Mouse (Mus musculus) neural tube, embryonic 13.5 days (tissue): ENCODE results near the gene Wbp1l. TPM values are rescaled to one million over a fixed set of nuclear protein-coding genes. Genes with fewer than 3 reads are reported as not detected.

Experiments used
- ATAC-seq: fragments of 200-750 bp; cut with Nextera tagmentation; 2 replicates; pipeline ENCODE4 v1.8.0; 2017; ENCODE audit warnings: low read depth, mild to moderate bottlenecking, moderate TSS enrichment, moderate library complexity
- H3K27ac ChIP-seq: fragments of 300-500 bp; sonication (generic); replicated peaks from 2 replicates; pipeline ENCODE4 v1.5.1; 2015; ENCODE audit warnings: moderate library complexity, mild to moderate bottlenecking, inconsistent platforms
- H3K27me3 ChIP-seq: fragments of 300-500 bp; sonication (generic); 2 replicates; pipeline ENCODE4 v1.6.1; 2015; ENCODE audit warnings: mild to moderate bottlenecking, inconsistent platforms
- H3K36me3 ChIP-seq: fragments of 300-500 bp; sonication (generic); 2 replicates; pipeline ENCODE4 v1.6.1; 2015; ENCODE audit warnings: mild to moderate bottlenecking, inconsistent platforms
- H3K4me1 ChIP-seq: fragments of 300-500 bp; sonication (generic); replicated peaks from 2 replicates; pipeline ENCODE4 v1.6.1; 2015; ENCODE audit warnings: inconsistent platforms
- H3K4me2 ChIP-seq: fragments of 300-500 bp; sonication (generic); 2 replicates; pipeline ENCODE4 v1.6.1; 2015; ENCODE audit warnings: inconsistent platforms, mild to moderate bottlenecking, moderate library complexity
- H3K4me3 ChIP-seq: fragments of 300-500 bp; sonication (generic); 2 replicates; pipeline ENCODE4 v1.5.1; 2015; ENCODE audit warnings: mild to moderate bottlenecking, inconsistent platforms
- H3K9ac ChIP-seq: fragments of 300-500 bp; sonication (generic); 2 replicates; pipeline ENCODE4 v1.6.1; 2015; ENCODE audit warnings: moderate library complexity, mild to moderate bottlenecking, inconsistent platforms
- H3K9me3 ChIP-seq: fragments of 300-500 bp; sonication (generic); 2 replicates; pipeline ENCODE4 v1.6.1; 2016; ENCODE audit warnings: inconsistent platforms
- WGBS: fragments of 180-500 bp; shearing (Covaris S2); methylation state at CpG from one replicate; pipeline ENCODE4 v1.1.7; 2015; 5-methylcytosine and 5-hydroxymethylcytosine counted together
- polyA plus RNA-seq: library from polyadenylated mRNA; unstranded; fragments of >200 nt; fragmentation: Nextera tagmentation; extraction: Ambion mirVana; gene quantifications from 2 replicates; pipeline ENCODE4 v1.2.1, GENCODE M21; 2015

Wbp1l gene
- polyA plus RNA-seq, 1 experiment from 2014 or later = 38.0 TPM

GRCm38 (mm10) chr19:46623194-46623667 is 24.3 kb downstream of the Wbp1l start:
- no peaks in the 10 kb centered on the region for H3K9me3 ChIP-seq
- H3K4me3 ChIP-seq = peak overlapping the region; percentile 22
- peaks cover 73% of the 10 kb centered on the region for H3K4me1 ChIP-seq
- H3K27me3 ChIP-seq = no peaks in the 10 kb centered on the region
- H3K9ac ChIP-seq = peak overlapping the region; percentile 60
- H3K27ac ChIP-seq = peak overlapping the region; percentile 69
- WGBS = 6% methylated on average over 16 of the region's 16 CpGs
- peak; percentile 51 for ATAC-seq
- peak overlapping the region; percentile 52 for H3K4me2 ChIP-seq
- H3K36me3 ChIP-seq = peaks cover 17% of the 10 kb centered on the region

- WGBS = 20% methylated on average over 19 of the region's 19 CpGs
- no peaks in the 10 kb centered on the region for H3K27me3 ChIP-seq
- peak overlapping the region; percentile 60 for H3K9ac ChIP-seq
- no peaks in the 10 kb centered on the region for H3K9me3 ChIP-seq
- peak; percentile 51; the same call in 1 of the 2 replicates for ATAC-seq
- peak overlapping the region; percentile 69 for H3K27ac ChIP-seq
- peak overlapping the region; percentile 22 for H3K4me3 ChIP-seq
- H3K36me3 ChIP-seq = peaks cover 13% of the 10 kb centered on the region
- peak overlapping the region; percentile 52 for H3K4me2 ChIP-seq
- peaks cover 65% of the 10 kb centered on the region for H3K4me1 ChIP-seq
Measured at GRCm38 (mm10) chr19:46623790-46624772, 25.2 kb downstream of the Wbp1l start.

GRCm38 (mm10) chr19:46625015-46625414 is 26.1 kb downstream of the Wbp1l start:
- no peak overlapping the region for H3K4me3 ChIP-seq
- no peak for ATAC-seq
- peaks cover 61% of the 10 kb centered on the region for H3K4me1 ChIP-seq
- H3K36me3 ChIP-seq = peaks cover 13% of the 10 kb centered on the region
- WGBS = 93% methylated on average over 12 of the region's 12 CpGs
- no peak overlapping the region for H3K27ac ChIP-seq
- H3K9me3 ChIP-seq = no peaks in the 10 kb centered on the region
- H3K4me2 ChIP-seq = no peak overlapping the region
- H3K9ac ChIP-seq = no peak overlapping the region
- H3K27me3 ChIP-seq = no peaks in the 10 kb centered on the region

GRCm38 (mm10) chr19:46625519-46625918 is 26.6 kb downstream of the Wbp1l start:
- Histone ChIP-seq H3K36me3 (peaks cover 13% of the 10 kb centered on the region), H3K27ac (no peak overlapping the region), H3K27me3 (no peaks in the 10 kb centered on the region), H3K4me3 (no peak overlapping the region), H3K4me2 (no peak overlapping the region), H3K9ac (no peak overlapping the region), H3K9me3 (no peaks in the 10 kb centered on the region), H3K4me1 (peaks cover 61% of the 10 kb centered on the region)
- ATAC-seq = no peak
- whole genome bisulfite sequencing = 70% methylated on average over 10 of the region's 10 CpGs

- ATAC-seq = no peak
- 93% methylated on average over 10 of the region's 10 CpGs for WGBS
Measured at GRCm38 (mm10) chr19:46628403-46628802, 29.5 kb downstream of the Wbp1l start.

GRCm38 (mm10) chr19:46629807-46630206 is 30.9 kb downstream of the Wbp1l start:
- H3K27ac ChIP-seq = no peak overlapping the region
- no peak overlapping the region for H3K4me3 ChIP-seq
- no peak overlapping the region for H3K4me2 ChIP-seq
- 87% methylated on average over 9 of the region's 9 CpGs for WGBS
- H3K4me1 ChIP-seq = peaks cover 23% of the 10 kb centered on the region
- no peaks in the 10 kb centered on the region for H3K9me3 ChIP-seq
- H3K27me3 ChIP-seq = no peaks in the 10 kb centered on the region
- ATAC-seq = no peak
- H3K9ac ChIP-seq = no peak overlapping the region
- H3K36me3 ChIP-seq = peaks cover 10% of the 10 kb centered on the region

More at GRCm38 (mm10) chr19:46628403-46628802, 29.5 kb downstream of the Wbp1l start:
- H3K4me2 ChIP-seq = no peak overlapping the region
- H3K27me3 ChIP-seq = no peaks in the 10 kb centered on the region
- no peak overlapping the region for H3K27ac ChIP-seq
- peaks cover 13% of the 10 kb centered on the region for H3K36me3 ChIP-seq
- H3K9me3 ChIP-seq = no peaks in the 10 kb centered on the region
- H3K9ac ChIP-seq = no peak overlapping the region
- peaks cover 34% of the 10 kb centered on the region for H3K4me1 ChIP-seq
- no peak overlapping the region for H3K4me3 ChIP-seq

- H3K36me3 ChIP-seq = no peaks in the 10 kb centered on the region
- no peak overlapping the region for H3K27ac ChIP-seq
- H3K9me3 ChIP-seq = no peaks in the 10 kb centered on the region
- peaks cover 31% of the 10 kb centered on the region for H3K4me1 ChIP-seq
- no peak overlapping the region for H3K4me2 ChIP-seq
- no peak overlapping the region for H3K4me3 ChIP-seq
- H3K9ac ChIP-seq = no peak overlapping the region
- H3K27me3 ChIP-seq = no peaks in the 10 kb centered on the region
- ATAC-seq = no peak
- WGBS = 91% methylated on average over 9 of the region's 9 CpGs
Measured at GRCm38 (mm10) chr19:46631637-46632036, 32.8 kb downstream of the Wbp1l start.

GRCm38 (mm10) chr19:46635766-46636165 is 36.9 kb downstream of the Wbp1l start:
- H3K27ac ChIP-seq = no peak overlapping the region
- no peak for ATAC-seq
- no peak overlapping the region for H3K9ac ChIP-seq
- H3K4me3 ChIP-seq = no peak overlapping the region
- H3K27me3 ChIP-seq = no peaks in the 10 kb centered on the region
- peaks cover 8% of the 10 kb centered on the region for H3K36me3 ChIP-seq
- no peak overlapping the region for H3K4me2 ChIP-seq
- WGBS = 77% methylated on average over 9 of the region's 9 CpGs
- no peaks in the 10 kb centered on the region for H3K9me3 ChIP-seq
- H3K4me1 ChIP-seq = peaks cover 32% of the 10 kb centered on the region

- no peak overlapping the region for H3K9ac ChIP-seq
- 74% methylated on average over 6 of the region's 6 CpGs for WGBS
- peaks cover 51% of the 10 kb centered on the region for H3K4me1 ChIP-seq
- no peak overlapping the region; the same call in 1 of the 2 replicates for H3K27ac ChIP-seq
- peaks cover 8% of the 10 kb centered on the region for H3K36me3 ChIP-seq
- no peaks in the 10 kb centered on the region for H3K9me3 ChIP-seq
- H3K4me3 ChIP-seq = no peak overlapping the region
- H3K27me3 ChIP-seq = no peaks in the 10 kb centered on the region
- no peak for ATAC-seq
- H3K4me2 ChIP-seq = no peak overlapping the region
Measured at GRCm38 (mm10) chr19:46637598-46637997, 38.7 kb downstream of the Wbp1l start.

- Histone ChIP-seq H3K4me2 (no peak overlapping the region), H3K4me1 (peaks cover 62% of the 10 kb centered on the region), H3K9me3 (no peaks in the 10 kb centered on the region), H3K9ac (no peak overlapping the region), H3K4me3 (no peak overlapping the region), H3K27ac (no peak overlapping the region), H3K36me3 (peaks cover 8% of the 10 kb centered on the region), H3K27me3 (no peaks in the 10 kb centered on the region)
- no peak for ATAC-seq
Measured at GRCm38 (mm10) chr19:46639053-46639452, 40.2 kb downstream of the Wbp1l start.

- H3K4me3 ChIP-seq = no peak overlapping the region
- H3K9me3 ChIP-seq = no peaks in the 10 kb centered on the region
- peaks cover 8% of the 10 kb centered on the region for H3K36me3 ChIP-seq
- H3K27me3 ChIP-seq = no peaks in the 10 kb centered on the region
- 91% methylated on average over 14 of the region's 14 CpGs for WGBS
- no peak overlapping the region for H3K9ac ChIP-seq
- no peak for ATAC-seq
- H3K27ac ChIP-seq = 0 out of 2 replicates have a peak overlapping the region, but pooled peaks have one; percentile 9
- H3K4me1 ChIP-seq = peaks cover 66% of the 10 kb centered on the region
- H3K4me2 ChIP-seq = no peak overlapping the region
Measured at GRCm38 (mm10) chr19:46639496-46639895, 40.6 kb downstream of the Wbp1l start.

- H3K27ac ChIP-seq = 0 out of 2 replicates have a peak overlapping the region, but pooled peaks have one; percentile 75
- no peaks in the 10 kb centered on the region for H3K9me3 ChIP-seq
- H3K27me3 ChIP-seq = no peaks in the 10 kb centered on the region
- no peak for ATAC-seq
- WGBS = 89% methylated on average over 8 of the region's 8 CpGs
- H3K4me3 ChIP-seq = no peak overlapping the region
- no peak overlapping the region for H3K9ac ChIP-seq
- peaks cover 10% of the 10 kb centered on the region for H3K36me3 ChIP-seq
- H3K4me1 ChIP-seq = peaks cover 72% of the 10 kb centered on the region
- H3K4me2 ChIP-seq = no peak overlapping the region
Measured at GRCm38 (mm10) chr19:46640780-46641179, 41.9 kb downstream of the Wbp1l start.
